Mouse (Mus musculus) liver, embryonic 14.5 days (tissue): Measurements from ENCODE around the gene Creb5.

Source experiments
- CTCF ChIP-seq: IDR thresholded peaks from 2 replicates; pipeline ENCODE4 v1.5.1; 2016; ENCODE audit warnings: antibody characterized with exemption, low read depth, control low read depth
- EP300 ChIP-seq: IDR thresholded peaks from 2 replicates; pipeline ENCODE4 v1.6.1; 2016; ENCODE audit warnings: antibody characterized with exemption, low read depth

DNA sequence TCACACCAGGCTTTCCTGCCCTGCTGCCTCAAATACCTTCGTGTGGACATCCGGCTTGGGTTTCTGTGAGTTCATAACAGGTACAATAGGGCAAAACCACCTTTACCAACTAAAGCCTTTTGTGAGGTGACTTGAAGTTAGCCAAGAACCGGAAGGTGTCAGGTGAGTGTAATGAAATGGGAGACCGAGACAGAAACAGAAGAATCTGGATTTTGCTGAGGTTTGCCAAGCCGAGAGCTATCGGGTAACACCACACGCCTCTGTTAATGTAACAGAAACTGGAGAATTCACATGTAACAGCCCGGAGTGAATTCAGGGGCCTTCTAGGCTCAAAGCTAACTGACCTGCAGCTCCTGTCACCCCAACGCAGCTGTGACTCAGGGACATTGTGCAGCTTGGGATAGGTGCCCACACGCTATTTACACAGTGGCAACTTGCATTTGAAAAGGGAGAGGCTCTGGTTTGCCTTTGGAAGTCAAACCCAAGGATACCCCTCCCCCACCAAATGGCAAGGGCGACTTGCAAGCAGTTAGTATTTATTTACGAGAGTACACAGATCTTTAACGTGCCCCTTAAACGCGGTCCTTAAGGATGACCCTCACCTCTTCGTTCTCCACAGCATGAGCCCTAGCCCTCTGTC, 276.6 kb downstream of the Creb5 start:
- TF ChIP-seq CTCF (no peak), EP300 (no peak)
